Mouse (Mus musculus) urinary bladder, postnatal 4 days (tissue): ENCODE results near the gene Asic2.

Experiments
- DNase-seq, 2 experiments: peaks; one replicate each; pipeline ENCODE4 v3.0.0; 2021 to 2022; ENCODE audit warnings: low spot score in 2 of 2

Asic2 gene

GRCm38 (mm10) chr11:80854908-80855307 is 1113.3 kb downstream of the Asic2 start:
- no peak for DNase-seq

GRCm38 (mm10) chr11:80854430-80854829 is 1113.8 kb downstream of the Asic2 start:
- no peak for DNase-seq

- DNase-seq: no peak
Observed at GRCm38 (mm10) chr11:80853014-80853413, 1115.2 kb downstream of the Asic2 start.

GRCm38 (mm10) chr11:80851859-80852258 is 1116.4 kb downstream of the Asic2 start:
- DNase-seq: no peak

- no peak for DNase-seq
Observed at GRCm38 (mm10) chr11:80848131-80848530, 1120.1 kb downstream of the Asic2 start.

GRCm38 (mm10) chr11:80846115-80846514 is 1122.1 kb downstream of the Asic2 start:
- no peak for DNase-seq

- DNase-seq: no peak
Observed at GRCm38 (mm10) chr11:80845486-80845885, 1122.8 kb downstream of the Asic2 start.

- DNase-seq: no peak
Observed at GRCm38 (mm10) chr11:80843435-80843834, 1124.8 kb downstream of the Asic2 start.

- no peak for DNase-seq
Observed at GRCm38 (mm10) chr11:80838724-80839123, 1129.5 kb downstream of the Asic2 start.

GRCm38 (mm10) chr11:80835841-80836240 is 1132.4 kb downstream of the Asic2 start:
- DNase-seq: no peak

- DNase-seq: no peak
Observed at GRCm38 (mm10) chr11:80835395-80835794, 1132.9 kb downstream of the Asic2 start.
